Mouse (Mus musculus) C2C12 (cell line): ENCODE measurements around the gene Auts2.

ENCODE experiments used
- CTCF ChIP-seq: IDR thresholded peaks from one replicate; pipeline ENCODE4 v1.5.1; 2011; ENCODE audit not compliant: control insufficient read depth, insufficient read depth, insufficient read length
- USF1 ChIP-seq: IDR thresholded peaks from one replicate; pipeline ENCODE4 v1.6.1; 2011; ENCODE audit warnings: low read depth, mild to moderate bottlenecking, control low read depth, moderate library complexity

DNA sequence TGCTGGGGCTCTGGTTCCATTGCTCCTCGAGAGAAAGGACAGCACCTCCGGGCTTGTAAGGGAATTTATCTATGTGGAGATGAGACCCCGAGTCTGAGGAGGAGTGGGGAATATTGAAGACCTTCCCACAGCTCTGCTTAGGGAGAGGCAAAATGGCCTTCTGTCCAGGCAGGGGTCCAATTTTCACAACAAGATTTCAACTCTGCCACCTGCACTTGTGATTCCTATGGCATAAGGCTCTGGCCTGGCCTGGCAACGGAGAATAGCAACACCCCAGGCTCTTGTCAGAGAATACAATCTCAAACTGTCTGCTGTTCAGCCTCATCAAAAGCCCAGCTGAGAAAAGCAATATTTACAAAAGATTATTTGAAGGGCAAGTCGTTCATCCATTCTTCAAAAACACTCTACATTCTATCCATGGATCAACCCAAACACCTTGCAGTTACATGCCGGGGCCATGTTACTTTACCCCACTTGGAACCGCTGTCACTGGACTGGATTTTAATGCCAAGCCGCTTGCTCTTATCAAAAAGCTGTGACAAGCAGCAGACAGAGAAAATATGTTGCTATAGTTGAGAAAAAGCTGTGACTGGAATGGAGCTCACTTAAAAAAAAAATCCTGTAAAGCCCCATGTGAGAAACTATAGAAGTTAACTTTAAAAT lies 856.1 kb downstream of the Auts2 start:
- TF ChIP-seq CTCF: no peak
- TF ChIP-seq USF1: no peak
